Mouse (Mus musculus) layer of hippocampus, postnatal 10 days (tissue): Measurements from ENCODE around the gene Fhad1. TPM values are rescaled to one million over a fixed set of nuclear protein-coding genes. Genes with fewer than 3 reads are reported as not detected.

ENCODE experiments used
- DNase-seq, 2 experiments: peaks; one replicate each; pipeline ENCODE4 v3.0.0; 2021; ENCODE audit warnings: low spot score in 2 of 2
- total RNA-seq, 2 experiments: library from RNA; stranded (reverse); gene quantifications; 2 replicates each; pipeline ENCODE4 v1.2.3; 2021

Fhad1 gene
- total RNA-seq, 2 experiments from 2014 or later: 2.1 to 3.5 TPM

GRCm38 (mm10) chr4:141893157-141893784 lies 121.6 kb downstream of the Fhad1 start:
- no peak for DNase-seq

DNA sequence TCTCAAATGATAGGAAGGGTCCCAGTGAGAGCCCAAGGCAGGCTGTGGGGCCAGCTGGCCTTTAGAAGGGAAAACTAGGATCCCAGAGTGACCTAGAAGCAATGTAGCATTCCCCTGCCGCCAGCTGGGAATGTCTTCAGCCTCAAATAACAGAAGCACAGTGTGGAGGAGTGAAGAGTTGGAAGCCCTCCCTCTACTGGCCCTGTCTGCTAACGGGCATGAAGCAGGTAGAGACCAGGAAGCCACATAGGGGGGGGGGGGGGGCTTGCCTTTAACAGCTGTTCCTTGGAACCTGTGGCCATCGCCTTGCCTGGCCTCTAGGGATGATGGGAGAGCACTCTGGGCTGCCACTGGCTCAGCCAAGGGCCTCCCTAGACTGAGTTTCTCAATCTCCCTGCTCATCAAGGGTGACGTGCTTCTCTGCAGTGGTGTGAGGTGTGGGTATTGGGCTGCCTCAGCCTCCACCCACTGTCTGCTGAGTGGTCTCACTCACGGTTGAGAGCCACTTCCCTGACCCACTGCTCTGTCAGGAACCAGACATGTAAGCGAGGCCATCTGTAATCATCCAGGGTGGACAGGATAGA lies 128.4 kb downstream of the Fhad1 start:
- no peak for DNase-seq

- DNase-seq: no peak
These were observed 129.4 kb downstream of the Fhad1 start for GRCm38 (mm10) chr4:141885451-141885850.

DNA sequence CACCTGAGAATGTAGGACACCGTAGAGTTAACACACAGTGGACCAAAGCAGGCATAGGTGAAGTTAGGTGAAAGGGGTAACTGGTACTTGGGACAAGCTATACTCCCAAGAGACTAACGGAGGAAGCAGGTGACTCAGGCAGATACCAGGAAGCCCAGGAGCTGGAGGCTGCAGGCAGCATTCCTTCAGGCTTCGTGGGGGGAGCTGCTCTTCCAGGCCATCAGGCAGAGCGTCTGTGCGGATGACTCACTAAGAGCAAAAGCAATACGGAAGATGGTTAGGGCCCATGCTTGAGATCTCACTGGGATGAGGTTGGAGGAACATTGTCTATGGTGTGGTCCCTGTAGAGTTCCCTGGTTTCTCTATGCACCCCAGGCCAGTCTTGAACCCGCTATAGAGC lies 132.0 kb downstream of the Fhad1 start:
- no peak for DNase-seq

DNA sequence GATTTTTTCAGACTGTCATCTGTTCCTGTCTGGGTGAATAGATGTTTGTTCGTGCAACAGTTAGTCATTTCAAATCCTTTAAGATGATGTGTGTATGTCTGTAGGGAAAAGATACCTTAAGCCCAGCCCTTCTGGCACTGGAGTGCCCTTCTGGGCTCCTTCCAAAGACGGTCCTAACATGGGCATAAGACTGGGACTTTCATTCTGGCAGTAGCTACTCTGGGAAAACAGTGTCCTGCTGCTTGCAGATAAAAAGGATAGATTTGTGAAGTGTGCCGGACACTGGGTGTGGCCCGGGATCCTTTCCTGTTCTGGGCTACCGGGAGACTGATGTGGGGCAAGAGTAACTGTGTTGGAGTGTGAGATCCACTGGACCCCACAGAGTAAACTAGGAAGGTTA lies 132.9 kb downstream of the Fhad1 start:
- no peak for DNase-seq

DNA sequence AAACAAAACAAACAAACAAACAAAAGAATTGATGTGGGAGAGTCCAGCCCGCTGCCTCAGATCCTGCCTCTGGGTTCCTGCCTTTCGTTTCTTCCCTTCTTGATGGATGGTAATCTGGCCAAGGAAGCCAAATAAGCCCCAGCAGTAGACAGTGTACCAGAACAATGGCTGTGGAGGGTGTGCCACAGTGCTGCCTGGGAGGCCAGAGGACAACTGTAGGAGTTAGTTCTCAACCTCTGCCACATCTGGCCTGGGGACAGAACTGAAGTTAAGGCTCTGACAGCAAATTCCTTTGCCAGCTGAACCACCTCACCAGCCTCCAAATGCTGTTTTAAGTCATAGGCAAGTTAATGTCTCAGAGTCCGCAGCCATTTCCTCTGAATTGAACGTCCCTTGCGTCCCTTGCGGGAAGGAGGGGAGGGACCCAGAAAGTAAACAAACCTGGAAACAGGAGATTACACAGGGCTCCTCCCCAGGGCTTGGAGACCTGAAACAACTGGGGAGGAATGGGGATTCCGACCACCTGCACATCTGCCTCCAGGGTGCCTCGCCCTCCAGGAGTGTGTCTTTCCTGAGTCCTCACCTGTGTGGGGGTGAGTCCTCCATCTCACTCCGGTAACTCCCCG lies 133.5 kb downstream of the Fhad1 start:
- no peak for DNase-seq

GRCm38 (mm10) chr4:141879875-141880274 lies 135.0 kb downstream of the Fhad1 start:
- no peak for DNase-seq

DNA sequence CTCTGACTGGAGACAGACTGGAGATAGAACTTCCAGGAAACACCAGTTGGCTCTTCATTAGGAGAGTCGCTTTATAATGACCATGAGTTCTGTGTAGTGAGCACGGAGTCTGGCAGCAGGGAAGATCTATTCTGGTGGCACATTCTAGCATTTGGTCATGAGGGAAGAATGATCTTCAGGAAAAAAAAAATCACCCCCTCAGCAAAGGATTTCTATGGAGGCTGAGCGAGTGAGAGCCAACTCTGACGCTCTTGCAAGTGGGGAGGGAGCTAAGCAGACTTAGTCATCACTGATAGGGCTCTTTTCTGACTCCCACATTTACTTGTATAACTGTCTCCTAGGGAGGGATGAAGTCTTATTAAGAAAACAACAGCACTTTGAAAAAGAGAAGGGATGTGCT lies 135.8 kb downstream of the Fhad1 start:
- no peak for DNase-seq

DNA sequence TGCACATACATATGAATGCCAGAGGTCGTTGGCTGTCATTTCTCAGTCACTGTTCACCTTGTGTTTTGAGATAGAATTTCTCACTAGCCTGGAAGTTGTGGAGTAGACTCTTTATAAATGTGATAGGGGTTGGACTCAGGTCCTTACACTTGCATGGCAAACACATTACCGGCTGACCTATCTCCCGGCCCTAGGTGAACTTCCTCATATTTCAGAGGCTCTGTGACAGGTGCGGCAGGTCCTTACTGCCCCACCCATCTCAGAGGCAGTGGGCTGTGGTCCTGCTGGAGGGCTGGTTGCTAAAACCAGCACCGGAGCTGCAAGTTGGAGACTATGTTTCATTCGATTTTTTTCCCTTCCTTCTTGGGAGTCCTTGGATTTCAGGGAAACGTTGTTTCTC lies 136.3 kb downstream of the Fhad1 start:
- no peak for DNase-seq

- DNase-seq: no peak
These were observed 139.3 kb downstream of the Fhad1 start for GRCm38 (mm10) chr4:141875481-141876108.

DNA sequence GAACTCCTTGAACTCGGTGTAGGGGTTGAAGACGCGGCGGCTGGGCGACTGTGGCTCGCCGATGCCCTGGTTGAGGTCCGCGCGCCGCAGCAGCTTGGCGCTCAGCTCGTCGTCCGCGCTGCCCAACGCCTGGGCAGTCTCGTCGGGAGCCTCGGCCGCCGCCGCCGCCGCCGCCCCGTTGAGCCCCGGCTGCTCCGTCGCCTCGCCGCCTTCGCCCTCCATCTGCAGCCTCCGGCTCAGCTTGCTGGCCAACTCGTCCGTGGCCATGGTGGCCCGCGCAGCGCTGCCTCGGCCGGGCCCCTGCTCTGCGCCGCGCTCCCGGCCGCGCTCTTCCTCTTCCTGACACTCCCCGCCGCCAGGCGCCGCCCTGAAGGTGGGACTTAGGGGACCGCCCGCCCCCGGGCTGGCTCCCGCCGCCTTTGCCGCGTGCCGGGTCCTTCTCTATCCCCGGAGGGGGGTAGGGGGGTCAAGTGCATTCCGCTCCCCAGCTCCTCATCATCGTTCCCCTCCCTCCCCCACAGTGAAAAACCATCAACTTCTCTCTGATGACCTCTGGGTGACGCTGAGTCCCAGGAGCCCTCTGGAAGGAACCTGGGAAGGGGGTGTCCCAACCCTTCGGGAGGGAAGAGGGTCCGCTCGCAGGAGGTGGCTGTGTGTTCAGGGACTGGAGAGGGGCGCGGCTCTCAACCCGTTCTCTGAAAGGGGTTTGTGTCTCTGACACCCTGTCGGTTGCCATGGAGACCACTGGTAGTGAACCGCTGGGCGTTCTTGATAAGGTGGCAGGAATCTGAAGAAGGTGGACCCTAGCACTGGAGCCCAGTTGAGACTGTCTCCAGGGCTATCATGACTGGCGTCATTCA lies 140.1 kb downstream of the Fhad1 start, which contains the start of gene Efhd2:
Gene Efhd2, minus strand, starts transcription at position 320 of the 860 bp plus-strand sequence.
- DNase-seq: peak; percentile 71 to 80

GRCm38 (mm10) chr4:141874111-141874600 lies 140.7 kb downstream of the Fhad1 start:
- DNase-seq: peak in 1 of 2 experiments; percentile 44

DNA sequence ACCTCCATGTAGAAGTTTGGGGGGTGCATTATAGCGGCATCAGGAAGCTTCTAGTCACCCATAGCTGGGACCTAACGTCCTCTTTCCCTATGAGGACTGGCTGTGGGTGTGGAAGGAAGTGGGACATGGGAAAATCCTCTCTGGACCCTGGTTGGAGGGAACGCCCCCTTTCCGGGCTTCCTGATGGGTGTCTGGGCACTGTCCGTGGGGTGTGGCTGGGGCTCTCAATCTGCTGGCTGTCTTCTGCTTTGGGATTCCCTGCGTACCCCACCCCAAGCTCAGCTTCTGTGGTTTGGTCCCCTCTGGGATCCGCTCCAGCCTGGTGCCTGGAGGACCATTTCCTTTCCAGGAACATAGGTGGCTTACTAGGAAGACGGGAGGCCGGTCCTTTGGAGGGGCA lies 141.9 kb downstream of the Fhad1 start:
- no peak for DNase-seq

DNA sequence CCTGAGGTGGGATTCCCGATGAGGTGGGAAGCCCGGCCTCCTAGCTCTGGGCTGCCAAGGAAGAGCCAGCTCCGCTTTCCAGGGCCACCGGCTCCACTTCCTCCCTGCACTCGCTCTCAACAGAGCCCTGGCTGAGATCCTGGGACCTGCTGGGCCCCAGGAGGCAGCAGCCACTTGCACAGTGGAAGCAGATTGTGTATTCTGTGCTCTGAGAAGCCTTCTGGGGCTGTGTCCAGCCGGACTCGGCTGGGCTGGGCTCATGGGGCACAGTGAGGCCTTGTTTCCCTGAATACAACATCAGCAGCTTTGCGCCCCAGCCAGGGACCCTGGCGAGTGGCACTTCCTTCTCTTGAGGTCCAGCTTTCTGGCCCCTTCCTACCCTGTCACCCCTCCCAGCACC lies 143.0 kb downstream of the Fhad1 start:
- peak; percentile 70 to 73 for DNase-seq

GRCm38 (mm10) chr4:141871333-141871725 lies 143.6 kb downstream of the Fhad1 start:
- DNase-seq: no peak

GRCm38 (mm10) chr4:141870666-141871332 lies 144.1 kb downstream of the Fhad1 start:
- DNase-seq: peak; percentile 27 to 36

DNA sequence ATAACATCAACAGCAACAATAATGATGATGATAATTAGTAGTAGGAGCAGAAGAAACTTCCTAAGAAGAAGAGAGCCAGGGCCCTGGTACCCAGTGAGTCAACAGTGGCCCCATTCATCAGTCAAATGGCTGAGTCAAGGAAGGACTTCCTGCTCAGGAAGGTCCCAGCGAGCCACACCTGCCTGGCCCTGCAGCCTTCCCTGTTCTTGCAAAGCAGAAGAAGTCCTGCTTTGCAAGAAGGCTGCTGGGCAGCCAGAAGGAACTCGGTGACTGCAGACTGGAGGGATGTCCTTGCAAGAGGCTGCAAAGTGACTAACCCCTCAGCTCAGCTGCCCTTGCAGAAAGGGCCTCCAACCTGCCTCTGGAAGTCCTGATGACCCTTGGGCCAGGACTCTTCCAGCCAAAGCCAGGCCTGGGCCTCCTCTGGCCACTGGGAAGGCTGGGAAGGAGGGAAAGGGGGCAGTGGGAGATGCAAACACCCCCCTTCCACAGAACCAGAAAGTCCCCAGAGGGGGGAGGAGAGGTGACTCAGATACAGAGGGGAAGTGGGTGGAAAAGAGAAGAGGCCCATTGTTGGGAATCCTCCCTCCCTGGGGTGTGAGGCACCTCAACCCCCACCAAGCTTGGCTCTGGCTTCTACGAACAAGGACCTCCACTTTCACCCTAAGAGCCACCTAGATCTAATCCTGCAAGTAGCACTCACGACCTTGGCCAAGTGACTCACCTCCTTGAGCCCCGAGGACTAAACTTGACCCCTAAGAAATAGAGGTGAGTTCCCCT lies 145.3 kb downstream of the Fhad1 start:
- DNase-seq: peak in 1 of 2 experiments; percentile 7

DNA sequence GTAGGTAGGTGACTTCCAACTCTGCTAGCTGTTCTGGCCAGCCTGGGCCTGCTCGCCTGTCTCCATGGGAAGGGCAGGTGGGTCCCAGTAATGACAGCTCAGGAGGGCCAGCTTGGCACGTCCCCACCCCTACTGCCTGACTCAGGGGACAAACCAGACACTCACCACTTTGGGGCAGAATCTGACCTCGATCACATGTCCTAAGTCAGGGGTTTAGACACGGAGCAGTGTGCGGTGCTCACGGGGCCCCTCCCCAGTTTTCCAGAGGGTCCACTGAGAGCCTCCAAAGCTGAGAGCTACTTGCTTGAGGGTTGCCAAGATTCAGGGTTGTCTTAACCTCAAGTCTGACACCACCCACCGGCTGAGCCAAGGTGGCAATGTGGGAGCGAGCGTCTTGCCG lies 146.8 kb downstream of the Fhad1 start:
- DNase-seq: no peak

GRCm38 (mm10) chr4:141867498-141867897 lies 147.4 kb downstream of the Fhad1 start:
- DNase-seq: peak; percentile 81 to 82
